Mouse (Mus musculus) cortical plate, adult 2 months (tissue): Measurements from ENCODE around the gene Parp4. TPM values are rescaled to one million over a fixed set of nuclear protein-coding genes. Genes with fewer than 3 reads are reported as not detected.

Experiments
- H3K27ac ChIP-seq: fragments of 200-500 bp; 2 replicates; pipeline ENCODE4 v1.5.1; 2012; ENCODE audit warnings: low read length, control low read depth, inconsistent platforms; ENCODE audit not compliant: insufficient read depth
- H3K4me1 ChIP-seq: fragments of 200-500 bp; 2 replicates; pipeline ENCODE4 v1.6.1; 2011; ENCODE audit warnings: low read length; ENCODE audit not compliant: control insufficient read depth, insufficient read depth
- H3K4me3 ChIP-seq: fragments of 200-500 bp; 2 replicates; pipeline ENCODE4 v1.5.1; 2011; ENCODE audit warnings: mild to moderate bottlenecking, low read length, control low read depth; ENCODE audit not compliant: insufficient read depth
- CTCF ChIP-seq: fragments of 200-500 bp; IDR thresholded peaks from 2 replicates; pipeline ENCODE4 v1.5.1; 2011; ENCODE audit warnings: mild to moderate bottlenecking, control low read depth, low read length; ENCODE audit not compliant: insufficient read depth; ENCODE audit errors: extremely low read depth
- POLR2A ChIP-seq: fragments of 200-500 bp; IDR thresholded peaks from 2 replicates; pipeline ENCODE4 v1.6.1; 2011; ENCODE audit warnings: mild to moderate bottlenecking, low read length, control low read depth; ENCODE audit not compliant: insufficient read depth; ENCODE audit errors: extremely low read depth
- polyA plus RNA-seq: library from polyadenylated mRNA; depleted of rRNA; stranded (reverse); fragments of >200 nt; gene quantifications from 2 replicates; pipeline ENCODE4 v1.2.3, GENCODE M21; 2012

Parp4 gene
- polyA plus RNA-seq, 1 experiment: 5.3 TPM

- TF ChIP-seq POLR2A (no peak), CTCF (no peak)
Observed at GRCm38 (mm10) chr14:56665651-56666050, 90.2 kb downstream of the Parp4 start.

GRCm38 (mm10) chr14:56666909-56667308, 91.5 kb downstream of the Parp4 start:
- Histone ChIP-seq H3K4me1 (peaks cover 6% of the 10 kb centered on the region), H3K27ac (no peak overlapping the region), H3K4me3 (peak overlapping the region; percentile 89; the same call in 1 of the 2 replicates)
- no peak for TF ChIP-seq POLR2A
- TF ChIP-seq CTCF: no peak

More at GRCm38 (mm10) chr14:56665651-56666050, 90.2 kb downstream of the Parp4 start:
- H3K4me1 ChIP-seq: peaks cover 6% of the 10 kb centered on the region
- H3K27ac ChIP-seq: no peak overlapping the region
- no peak overlapping the region for H3K4me3 ChIP-seq

GRCm38 (mm10) chr14:56667969-56668802, 92.8 kb downstream of the Parp4 start, which contains the start of gene Mphosph8:
Gene Mphosph8 (plus strand): TSS chr14:56668248.
- Histone ChIP-seq H3K4me3 (peak within 1 kb of the TSS; percentile 89), H3K4me1 (peaks cover 6% of the 10 kb centered on the region), H3K27ac (peak within 1 kb of the TSS; percentile 84)
- TF ChIP-seq CTCF (no peak), POLR2A (peak; percentile 86; the same call in 1 of the 2 replicates)

GRCm38 (mm10) chr14:56669046-56669620, 93.7 kb downstream of the Parp4 start:
- Histone ChIP-seq H3K4me1 (peaks cover 6% of the 10 kb centered on the region), H3K4me3 (peak overlapping the region; percentile 89), H3K27ac (no peak overlapping the region)
- TF ChIP-seq POLR2A (no peak), CTCF (no peak)

- H3K4me1 ChIP-seq: no peaks in the 10 kb centered on the region
- no peak overlapping the region for H3K27ac ChIP-seq
- TF ChIP-seq CTCF (no peak), POLR2A (no peak)
- H3K4me3 ChIP-seq: no peak overlapping the region
Observed at GRCm38 (mm10) chr14:56685426-56685825, 110.0 kb downstream of the Parp4 start.

GRCm38 (mm10) chr14:56689116-56689515, 113.7 kb downstream of the Parp4 start:
- no peak overlapping the region for H3K27ac ChIP-seq
- no peak overlapping the region for H3K4me3 ChIP-seq
- TF ChIP-seq POLR2A (no peak), CTCF (no peak)
- no peaks in the 10 kb centered on the region for H3K4me1 ChIP-seq

- Histone ChIP-seq H3K4me1 (no peaks in the 10 kb centered on the region), H3K27ac (no peak overlapping the region), H3K4me3 (no peak overlapping the region)
- TF ChIP-seq CTCF (no peak), POLR2A (no peak)
Observed at GRCm38 (mm10) chr14:56689766-56690165, 114.3 kb downstream of the Parp4 start.

- H3K4me1 ChIP-seq: no peaks in the 10 kb centered on the region
- TF ChIP-seq CTCF: no peak
- no peak for TF ChIP-seq POLR2A
- no peak overlapping the region for H3K4me3 ChIP-seq
- H3K27ac ChIP-seq: no peak overlapping the region
Observed at GRCm38 (mm10) chr14:56695495-56695894, 120.1 kb downstream of the Parp4 start.

DNA sequence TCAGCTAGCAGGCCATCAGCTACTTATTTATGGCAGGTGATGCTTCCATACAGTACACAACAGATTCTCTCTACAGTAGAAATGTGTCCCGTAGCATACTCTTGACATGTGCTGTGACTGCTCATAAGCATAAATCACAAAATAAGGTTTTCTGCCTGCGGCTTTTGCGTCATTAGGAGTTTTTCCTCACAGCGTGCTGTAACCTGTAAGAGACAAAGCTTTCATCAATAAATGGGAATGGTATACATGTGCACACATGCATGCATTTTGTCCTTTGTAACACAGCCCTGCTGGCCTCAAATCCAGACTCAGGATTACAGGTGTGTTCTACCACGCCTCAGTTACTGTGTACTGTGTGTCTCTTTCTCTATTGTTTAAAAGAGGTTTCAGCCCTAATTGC, 122.4 kb downstream of the Parp4 start:
- no peak for TF ChIP-seq POLR2A
- no peak for TF ChIP-seq CTCF
- no peak overlapping the region for H3K27ac ChIP-seq
- no peaks in the 10 kb centered on the region for H3K4me1 ChIP-seq
- H3K4me3 ChIP-seq: no peak overlapping the region
